Mouse (Mus musculus) small intestine, adult 2 months (tissue): ENCODE measurements at regions not wholly inside any gene's neighbourhood (a gene's known extent, or its start where the extent isn't known, plus 50 kb on each side); places are given as distances from the start of the nearest gene placed in this dataset.

ENCODE experiments used
- CTCF ChIP-seq: fragments of 200-500 bp; IDR thresholded peaks from 2 replicates; pipeline ENCODE4 v1.5.1; 2012; ENCODE audit warnings: low read depth, mild to moderate bottlenecking, control low read depth, inconsistent platforms, low read length, moderate library complexity, mixed read lengths; ENCODE audit not compliant: insufficient replicate concordance, insufficient read length; ENCODE audit errors: extremely low read depth
- POLR2A ChIP-seq: fragments of 200-500 bp; IDR thresholded peaks from 2 replicates; pipeline ENCODE4 v1.6.1; 2012; ENCODE audit warnings: low read depth, mild to moderate bottlenecking, control low read depth, inconsistent platforms, low read length, moderate library complexity

- TF ChIP-seq CTCF: no peak
- TF ChIP-seq POLR2A: no peak
These were observed 536.6 kb upstream of the Arid1b start for GRCm38 (mm10) chr17:4457491-4457890.
